Mouse (Mus musculus): ENCODE results near the gene Rybp.

- TF ChIP-seq CTCF (IDR thresholded peaks at IDR 0.05; ENCODE audit: borderline replicate concordance, control insufficient read depth, extremely low read depth, insufficient read depth, low read length, poor library complexity) (no peak), POLR2A (IDR thresholded peaks at IDR 0.05; ENCODE audit: control insufficient read depth, extremely low read depth, insufficient read depth, low read length, poor library complexity) (no peak)
Observed at GRCm38 (mm10) chr6:100333745-100334144, 46.5 kb upstream of the Rybp start.

Data from thymus, adult 2 months (tissue).